Mouse (Mus musculus) midbrain, embryonic 13.5 days (tissue): ENCODE measurements around the gene Scn1b. TPM values are rescaled to one million over a fixed set of nuclear protein-coding genes. Genes with fewer than 3 reads are reported as not detected.

ENCODE experiments used
- polyA plus RNA-seq: library from polyadenylated mRNA; unstranded; fragments of >200 nt; fragmentation: Nextera tagmentation; extraction: Ambion mirVana; gene quantifications from 2 replicates; pipeline ENCODE4 v1.2.1, GENCODE M21; 2015

Gene Scn1b
- polyA plus RNA-seq, 1 experiment from 2014 or later: 2.7 TPM

Other genes with a start within 250 kb of the Scn1b start
- not detected in 2 replicates for gene Cd22, start 246.7 kb downstream of the Scn1b start, polyA plus RNA-seq
- 1.3 and 1.5 TPM in 2 replicates for gene Mag, start 212.1 kb downstream of the Scn1b start, polyA plus RNA-seq
- gene Hamp2, start 202.3 kb downstream of the Scn1b start, polyA plus RNA-seq: not detected in 2 replicates
- not detected in 2 replicates for gene Hamp, start 183.0 kb downstream of the Scn1b start, polyA plus RNA-seq
- 24.2 and 27.6 TPM in 2 replicates for gene Usf2, start 170.2 kb downstream of the Scn1b start, polyA plus RNA-seq
- gene Lsr, start 153.5 kb downstream of the Scn1b start, polyA plus RNA-seq: 13.5 and 16.1 TPM in 2 replicates
- gene Fam187b, start 153.2 kb downstream of the Scn1b start, polyA plus RNA-seq: 0.17 and 0.38 TPM in 2 replicates
- 10.3 and 11.7 TPM in 2 replicates for gene Fxyd5, start 84.5 kb downstream of the Scn1b start, polyA plus RNA-seq
- gene Fxyd7, start 75.5 kb downstream of the Scn1b start, polyA plus RNA-seq: 49.2 and 50.8 TPM in 2 replicates
- gene Fxyd1, start 69.8 kb downstream of the Scn1b start, polyA plus RNA-seq: 5.2 and 5.6 TPM in 2 replicates
- gene Lgi4, start 67.7 kb downstream of the Scn1b start, polyA plus RNA-seq: 0.16 and 0.30 TPM in 2 replicates
- gene Fxyd3, start 50.3 kb downstream of the Scn1b start, polyA plus RNA-seq: 0.47 TPM in 1 of 2 replicates, not detected in the other
- 0.18 and 0.59 TPM in 2 replicates for gene Hpn, start 11.7 kb downstream of the Scn1b start, polyA plus RNA-seq
- 213 and 241 TPM in 2 replicates for gene Gramd1a, start 28.9 kb upstream of the Scn1b start, polyA plus RNA-seq
- gene Scgb2b2, start 163.5 kb upstream of the Scn1b start, polyA plus RNA-seq: not detected in 2 replicates
- not detected in 2 replicates for gene Scgb1b2, start 164.8 kb upstream of the Scn1b start, polyA plus RNA-seq
- not detected in 2 replicates for gene Scgb2b3, start 235.1 kb upstream of the Scn1b start, polyA plus RNA-seq
- not detected in 2 replicates for gene Scgb1b3, start 248.6 kb upstream of the Scn1b start, polyA plus RNA-seq